Mouse (Mus musculus) G1E-ER4 (cell line): ENCODE measurements around the gene Ugt1a8. TPM values are rescaled to one million over a fixed set of nuclear protein-coding genes. Genes with fewer than 3 reads are reported as not detected.
"Not testable (repeated sequence)": the region's sequence is repeated elsewhere in the genome, so short reads cannot be mapped to it uniquely, and the experiment has no call there.

Source experiments
- GATA1 ChIP-seq: IDR thresholded peaks from one replicate; pipeline ENCODE4 v1.8.0; 2012; ENCODE audit warnings: low read length, inconsistent platforms
- polyA plus RNA-seq: library from polyadenylated mRNA; stranded (reverse); fragments of >175 nt; gene quantifications from 2 replicates; pipeline ENCODE4 v1.2.3, GENCODE M21; 2012

Ugt1a8 gene
- polyA plus RNA-seq = not detected in 2 replicates

- no peak for TF ChIP-seq GATA1
Measured at GRCm38 (mm10) chr1:88087513-88087912, at the start of gene Ugt1a8. Gene Ugt1a8 (plus strand): TSS chr1:88087813.

GRCm38 (mm10) chr1:88055088-88055487 is 32.5 kb upstream of the Ugt1a8 start, which contains the start of gene Ugt1a10:
Gene Ugt1a10 (plus strand): TSS chr1:88055388.
- no peak for TF ChIP-seq GATA1

- no peak for TF ChIP-seq GATA1
Measured at GRCm38 (mm10) chr1:88070495-88070894, 17.1 kb upstream of the Ugt1a8 start, which contains the start of gene Ugt1a9. Gene Ugt1a9 (plus strand): TSS chr1:88070800.

GRCm38 (mm10) chr1:88070902-88071301 is 16.7 kb upstream of the Ugt1a8 start:
- no peak for TF ChIP-seq GATA1

- TF ChIP-seq GATA1 = no peak
Measured at GRCm38 (mm10) chr1:88074471-88074870, 13.1 kb upstream of the Ugt1a8 start.

- TF ChIP-seq GATA1 = no peak
Measured at GRCm38 (mm10) chr1:88077128-88077527, 10.5 kb upstream of the Ugt1a8 start.

GRCm38 (mm10) chr1:88081670-88082069 is 5.9 kb upstream of the Ugt1a8 start:
- no peak for TF ChIP-seq GATA1

GRCm38 (mm10) chr1:88086125-88086524 is 1.5 kb upstream of the Ugt1a8 start:
- TF ChIP-seq GATA1 = no peak

- TF ChIP-seq GATA1 = no peak
Measured at GRCm38 (mm10) chr1:88092341-88092740, 4.7 kb downstream of the Ugt1a8 start.

GRCm38 (mm10) chr1:88094941-88095492 is 7.4 kb downstream of the Ugt1a8 start, which contains the start of gene Ugt1a7c:
Gene Ugt1a7c (plus strand): TSS chr1:88095062.
- no peak for TF ChIP-seq GATA1

GRCm38 (mm10) chr1:88103019-88103418 is 15.4 kb downstream of the Ugt1a8 start, which contains the start of gene Ugt1a6b:
Gene Ugt1a6b (plus strand): TSS chr1:88103252.
- TF ChIP-seq GATA1 = not testable (repeated sequence)

GRCm38 (mm10) chr1:88104667-88105430 is 17.2 kb downstream of the Ugt1a8 start:
- no peak for TF ChIP-seq GATA1

- no peak for TF ChIP-seq GATA1
Measured at GRCm38 (mm10) chr1:88105656-88106055, 18.0 kb downstream of the Ugt1a8 start.

- no peak for TF ChIP-seq GATA1
Measured at GRCm38 (mm10) chr1:88133908-88134456, 46.4 kb downstream of the Ugt1a8 start.

GRCm38 (mm10) chr1:88134457-88135011 is 46.9 kb downstream of the Ugt1a8 start, which contains the start of gene Ugt1a6a:
Gene Ugt1a6a (plus strand): TSS chr1:88134809.
- not testable (repeated sequence) for TF ChIP-seq GATA1

- no peak for TF ChIP-seq GATA1
Measured at GRCm38 (mm10) chr1:88136646-88137045, 49.0 kb downstream of the Ugt1a8 start.
